Mouse (Mus musculus): ENCODE results near the gene Klf7.

GRCm38 (mm10) chr1:64101331-64101730 is 20.8 kb downstream of the Klf7 start:
- no peak for TF ChIP-seq CTCF (IDR thresholded peaks at IDR 0.05)
- no peak for TF ChIP-seq EP300 (IDR thresholded peaks at IDR 0.05)
